Mouse (Mus musculus) heart, postnatal 0 days (tissue): ENCODE measurements around the gene Usp25.

Experiments used
- CTCF ChIP-seq: IDR thresholded peaks from 2 replicates; pipeline ENCODE4 v1.5.1; 2016; ENCODE audit warnings: antibody characterized with exemption, control low read depth, low read depth
- EP300 ChIP-seq: IDR thresholded peaks from 2 replicates; pipeline ENCODE4 v1.6.1; 2016; ENCODE audit warnings: antibody characterized with exemption, low read depth

DNA sequence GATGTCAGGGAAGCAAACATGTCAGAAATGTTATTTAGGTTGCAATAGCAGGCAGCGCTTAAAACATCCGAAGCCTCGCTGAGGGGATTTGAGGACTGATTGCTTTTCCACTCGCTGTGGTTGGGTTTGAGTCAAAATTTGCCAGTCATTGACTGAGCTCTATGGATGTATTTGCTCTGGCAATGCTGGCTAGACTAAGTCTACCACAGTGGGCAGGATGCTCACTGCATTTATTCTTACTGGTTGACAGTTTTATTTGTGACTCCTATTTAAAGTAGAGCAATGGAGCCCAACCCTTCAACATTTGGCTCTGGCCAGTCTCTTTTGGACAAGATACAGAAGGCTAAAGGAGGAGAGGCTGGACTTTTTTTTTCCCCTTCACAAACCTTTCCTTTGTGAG lies 137.4 kb downstream of the Usp25 start:
- TF ChIP-seq CTCF (no peak), EP300 (no peak)
